Mouse (Mus musculus): ENCODE data around the gene Pde11a. TPM values are rescaled to one million over a fixed set of nuclear protein-coding genes. Genes with fewer than 3 reads are reported as not detected.
"Not testable (repeated sequence)": the region's sequence is repeated elsewhere in the genome, so short reads cannot be mapped to it uniquely, and the experiment has no call there.

Gene Pde11a
- polyA plus RNA-seq, 1 experiment from 2014 or later, result 0.13 TPM

DNA sequence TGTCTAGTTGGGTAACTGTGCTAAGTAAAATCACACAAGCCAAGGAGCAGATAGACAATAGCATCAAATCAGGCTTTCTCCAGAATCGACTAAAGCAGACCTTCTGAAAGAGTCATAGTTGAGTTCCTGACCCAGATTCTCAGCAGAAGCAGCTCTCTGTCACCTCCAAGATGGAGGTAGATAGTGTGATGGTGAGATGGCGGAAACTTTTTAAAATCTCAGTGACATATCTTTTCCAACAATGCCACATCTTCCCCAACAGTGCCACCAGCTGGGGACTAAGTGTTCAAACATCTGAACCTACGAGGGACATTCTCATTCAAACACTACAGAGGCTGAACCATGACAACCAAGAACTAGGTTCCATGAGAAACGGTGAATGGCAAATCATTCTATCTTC, 355.9 kb downstream of the Pde11a start:
- no peaks in the 10 kb centered on the region for H3K27me3 ChIP-seq (ENCODE audit: control insufficient read depth, insufficient read depth, low read depth, low read length)
- peaks cover 2% of the 10 kb centered on the region; the same call in 1 of the 2 replicates for H3K4me1 ChIP-seq (replicated peaks; ENCODE audit: control insufficient read depth, insufficient read depth, low read length)
- WGBS, result 91% methylated on average over 4 of the region's 4 CpGs
- ATAC-seq (ENCODE audit: low read depth), result no peak
- H3K4me3 ChIP-seq (ENCODE audit: low read length), result no peak overlapping the region
- no peak overlapping the region for H3K9ac ChIP-seq (ENCODE audit: low read length)
- H3K27ac ChIP-seq (ENCODE audit: low read length), result no peak overlapping the region
- no peak overlapping the region for H3K4me2 ChIP-seq (ENCODE audit: low read depth, low read length)
- H3K9me3 ChIP-seq (ENCODE audit: control insufficient read depth, low read length), result no peaks in the 10 kb centered on the region
- H3K36me3 ChIP-seq (ENCODE audit: control insufficient read depth, insufficient read depth, low read length), result no peaks in the 10 kb centered on the region

DNA sequence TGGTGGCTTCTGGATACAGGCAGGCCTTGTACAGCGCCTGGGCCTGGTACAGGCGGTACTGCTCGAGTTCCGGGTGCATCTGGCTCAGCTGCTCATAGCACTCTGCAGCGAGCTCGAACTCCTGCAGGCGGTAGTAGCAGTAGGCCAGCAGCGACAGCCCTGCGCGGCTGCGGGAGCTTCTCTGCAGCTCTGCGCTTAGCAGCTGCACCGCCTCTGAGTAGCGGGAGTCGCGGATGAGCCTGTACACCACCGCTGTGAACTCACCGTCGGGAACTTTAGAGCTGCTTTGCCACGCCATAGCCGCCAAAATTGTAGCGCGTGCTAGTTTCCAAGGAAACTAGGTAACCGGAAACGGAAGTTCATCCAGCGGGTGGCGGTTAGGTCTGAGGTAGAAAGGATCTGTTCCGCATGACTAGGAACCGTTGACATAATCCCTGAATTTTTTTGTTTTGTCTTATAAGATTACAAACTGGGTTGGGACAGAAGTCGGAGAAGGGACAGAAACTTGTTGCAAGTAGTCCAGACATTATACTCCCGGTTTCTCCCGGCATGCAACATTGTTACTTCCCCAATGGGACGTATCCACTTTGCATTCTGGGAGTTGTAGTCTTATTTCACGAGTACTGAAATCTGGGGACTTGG, 357.0 kb downstream of the Pde11a start, which contains the start of gene Ttc30a1:
Gene Ttc30a1 (minus strand): TSS at position 528 of the 642 bp plus-strand sequence.
- H3K9ac ChIP-seq (ENCODE audit: low read length), result peak within 1 kb of the TSS; percentile 68
- WGBS, result 2% methylated on average over 30 of the region's 34 CpGs
- peak within 1 kb of the TSS; percentile 47; the same call in 1 of the 2 replicates for H3K27ac ChIP-seq (ENCODE audit: low read length)
- H3K4me1 ChIP-seq (replicated peaks; ENCODE audit: control insufficient read depth, insufficient read depth, low read length); H3K27me3 ChIP-seq (ENCODE audit: control insufficient read depth, insufficient read depth, low read depth, low read length); H3K36me3 ChIP-seq (ENCODE audit: control insufficient read depth, insufficient read depth, low read length); H3K9me3 ChIP-seq (ENCODE audit: control insufficient read depth, low read length): not testable (repeated sequence)
- H3K4me3 ChIP-seq (ENCODE audit: low read length), result peak within 1 kb of the TSS; percentile 60
- peak within 1 kb of the TSS; percentile 69 for H3K4me2 ChIP-seq (ENCODE audit: low read depth, low read length)
- peak; percentile 67 for ATAC-seq (ENCODE audit: low read depth)

DNA sequence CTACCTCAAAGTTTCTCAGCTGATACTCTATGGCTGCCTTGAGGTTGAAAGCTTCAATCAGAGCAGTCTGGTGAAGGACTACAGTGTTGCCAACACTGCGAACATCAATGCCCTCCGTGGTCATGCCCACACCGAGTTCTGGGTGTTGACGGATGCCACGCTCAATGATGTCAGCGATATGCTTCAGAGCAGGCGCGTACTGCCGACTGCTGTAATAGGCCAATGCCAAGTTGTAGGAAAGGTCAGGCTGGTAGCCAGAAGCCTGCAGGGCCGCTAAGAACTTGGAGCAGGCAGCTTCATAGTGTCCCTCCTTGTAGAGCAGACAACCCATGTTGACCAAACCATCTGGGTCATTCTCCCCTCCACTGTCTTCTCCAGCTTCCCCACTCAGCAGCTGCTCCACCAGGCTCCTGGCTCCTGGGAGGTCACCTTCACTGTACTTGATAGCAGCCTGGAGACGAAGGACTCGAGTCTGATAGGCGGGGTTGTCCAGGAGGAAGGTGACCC, 357.6 kb downstream of the Pde11a start:
- not testable (repeated sequence) for H3K36me3 ChIP-seq (ENCODE audit: control insufficient read depth, insufficient read depth, low read length); H3K4me1 ChIP-seq (replicated peaks; ENCODE audit: control insufficient read depth, insufficient read depth, low read length); H3K27ac ChIP-seq (ENCODE audit: low read length); ATAC-seq (ENCODE audit: low read depth); H3K27me3 ChIP-seq (ENCODE audit: control insufficient read depth, insufficient read depth, low read depth, low read length); H3K9me3 ChIP-seq (ENCODE audit: control insufficient read depth, low read length)
- H3K4me2 ChIP-seq (ENCODE audit: low read depth, low read length), result peak overlapping the region; percentile 69
- H3K9ac ChIP-seq (ENCODE audit: low read length), result peak overlapping the region; percentile 68; the same call in 1 of the 2 replicates
- H3K4me3 ChIP-seq (ENCODE audit: low read length), result peak overlapping the region; percentile 60
- 92% methylated on average over 13 of the region's 13 CpGs for WGBS

DNA sequence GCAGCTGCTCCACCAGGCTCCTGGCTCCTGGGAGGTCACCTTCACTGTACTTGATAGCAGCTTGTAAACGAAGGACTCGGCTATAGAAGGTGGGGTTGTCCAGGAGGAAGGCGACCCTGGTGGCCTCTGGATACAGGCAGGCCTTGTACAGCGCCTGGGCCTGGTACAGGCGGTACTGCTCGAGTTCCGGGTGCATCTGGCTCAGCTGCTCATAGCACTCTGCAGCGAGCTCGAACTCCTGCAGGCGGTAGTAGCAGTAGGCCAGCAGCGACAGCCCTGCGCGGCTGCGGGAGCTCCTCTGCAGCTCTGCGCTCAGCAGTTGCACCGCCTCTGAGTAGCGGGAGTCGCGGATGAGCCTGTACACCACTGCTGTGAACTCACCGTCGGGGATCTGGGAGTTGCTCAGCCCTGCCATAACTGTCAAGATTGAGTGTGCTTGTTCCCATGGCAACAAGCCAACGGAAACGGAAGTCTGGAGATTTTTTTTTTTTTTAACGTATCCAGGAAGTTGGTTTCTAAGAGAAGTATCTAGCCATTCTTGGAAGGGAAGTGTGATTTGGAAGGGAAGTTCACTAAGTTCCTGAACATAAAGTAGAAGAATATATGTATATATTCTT, 360.7 kb downstream of the Pde11a start, which contains the start of gene Ttc30a2:
Gene Ttc30a2 (minus strand): TSS at position 419 of the 617 bp plus-strand sequence.
- H3K4me3 ChIP-seq (ENCODE audit: low read length); H3K27me3 ChIP-seq (ENCODE audit: control insufficient read depth, insufficient read depth, low read depth, low read length); H3K4me2 ChIP-seq (ENCODE audit: low read depth, low read length); H3K9me3 ChIP-seq (ENCODE audit: control insufficient read depth, low read length); H3K27ac ChIP-seq (ENCODE audit: low read length); ATAC-seq (ENCODE audit: low read depth); H3K4me1 ChIP-seq (replicated peaks; ENCODE audit: control insufficient read depth, insufficient read depth, low read length); H3K9ac ChIP-seq (ENCODE audit: low read length); H3K36me3 ChIP-seq (ENCODE audit: control insufficient read depth, insufficient read depth, low read length): not testable (repeated sequence)
- WGBS, result 33% methylated on average over 12 of the region's 24 CpGs

DNA sequence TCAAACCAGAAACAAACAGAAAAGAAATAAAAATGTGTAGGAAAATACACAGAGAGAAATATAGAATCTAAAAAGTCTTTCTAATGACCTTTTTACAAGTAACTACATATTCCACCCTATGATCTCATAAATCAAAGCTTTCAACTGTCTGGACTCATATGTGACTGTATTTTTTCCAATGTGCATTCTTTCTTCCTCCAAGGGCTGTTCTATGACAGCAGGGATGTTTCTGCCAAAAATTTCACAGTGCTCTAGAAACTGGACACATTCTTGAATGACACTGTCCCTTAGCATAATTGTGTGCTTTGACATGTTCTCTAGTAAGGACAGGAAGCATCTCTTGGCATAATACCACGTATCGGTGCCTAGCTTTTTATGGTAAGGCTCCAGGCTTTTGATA, 362.5 kb downstream of the Pde11a start:
- peak; percentile 92 for ATAC-seq (ENCODE audit: low read depth)

DNA sequence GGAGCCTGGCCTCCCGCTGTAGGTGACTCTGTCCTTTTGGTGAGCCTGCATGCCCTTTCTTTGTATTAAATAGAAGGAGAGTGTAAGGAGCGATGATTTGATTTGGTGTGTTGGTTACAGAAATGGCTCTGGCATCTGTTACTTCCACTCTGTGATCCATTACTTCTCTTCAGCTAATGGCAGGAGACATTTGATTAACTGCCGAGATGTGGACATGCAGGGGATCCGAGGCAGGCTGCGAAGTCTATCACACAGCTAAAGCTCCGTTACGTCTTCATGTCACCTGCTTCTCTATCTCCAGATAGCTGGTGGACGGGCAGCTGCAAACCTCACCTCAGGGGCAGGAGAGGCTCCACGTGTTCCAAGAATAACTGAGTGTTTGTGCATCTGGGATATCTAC, 364.4 kb downstream of the Pde11a start:
- H3K4me1 ChIP-seq (replicated peaks; ENCODE audit: control insufficient read depth, insufficient read depth, low read length), result no peaks in the 10 kb centered on the region
- H3K9ac ChIP-seq (ENCODE audit: low read length), result no peak overlapping the region
- no peak overlapping the region for H3K27ac ChIP-seq (ENCODE audit: low read length)
- ATAC-seq (ENCODE audit: low read depth), result no peak
- no peak overlapping the region for H3K4me3 ChIP-seq (ENCODE audit: low read length)
- H3K36me3 ChIP-seq (ENCODE audit: control insufficient read depth, insufficient read depth, low read length), result no peaks in the 10 kb centered on the region
- no peaks in the 10 kb centered on the region for H3K9me3 ChIP-seq (ENCODE audit: control insufficient read depth, low read length)
- H3K4me2 ChIP-seq (ENCODE audit: low read depth, low read length), result no peak overlapping the region
- 68% methylated on average over 9 of the region's 9 CpGs for WGBS
- H3K27me3 ChIP-seq (ENCODE audit: control insufficient read depth, insufficient read depth, low read depth, low read length), result no peaks in the 10 kb centered on the region

More for the DNA sequence above, 362.5 kb downstream of the Pde11a start:
- not testable (repeated sequence) for H3K4me1 ChIP-seq (replicated peaks; ENCODE audit: control insufficient read depth, insufficient read depth, low read length); H3K4me2 ChIP-seq (ENCODE audit: low read depth, low read length); H3K36me3 ChIP-seq (ENCODE audit: control insufficient read depth, insufficient read depth, low read length); H3K9ac ChIP-seq (ENCODE audit: low read length); H3K27me3 ChIP-seq (ENCODE audit: control insufficient read depth, insufficient read depth, low read depth, low read length); H3K4me3 ChIP-seq (ENCODE audit: low read length); H3K9me3 ChIP-seq (ENCODE audit: control insufficient read depth, low read length)
- WGBS, result 46% methylated on average over 2 of the region's 2 CpGs
- H3K27ac ChIP-seq (ENCODE audit: low read length), result peak overlapping the region; percentile 58; the same call in 1 of the 2 replicates

DNA sequence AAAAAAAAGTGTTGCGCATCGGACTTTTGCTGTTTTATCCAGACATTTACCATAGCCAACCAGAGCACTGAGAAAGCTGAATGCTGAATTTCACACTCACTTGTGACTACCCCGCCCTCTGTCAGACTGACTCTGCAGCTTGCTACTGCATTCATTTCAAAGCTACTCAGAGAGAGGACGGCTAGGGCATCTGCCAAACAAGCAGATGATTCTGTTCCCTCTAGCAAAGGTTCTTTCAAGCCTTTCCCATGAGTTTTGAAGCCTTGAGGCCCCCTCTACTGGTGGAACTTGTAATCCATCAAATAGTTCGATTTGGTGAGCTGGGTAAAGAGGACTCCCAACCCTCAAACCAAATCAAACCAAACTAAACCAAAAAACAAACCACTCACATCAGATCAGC, 373.6 kb downstream of the Pde11a start:
- no peaks in the 10 kb centered on the region for H3K27me3 ChIP-seq (ENCODE audit: control insufficient read depth, insufficient read depth, low read depth, low read length)
- peak overlapping the region; percentile 23 for H3K4me3 ChIP-seq (ENCODE audit: low read length)
- H3K4me2 ChIP-seq (ENCODE audit: low read depth, low read length), result peak overlapping the region; percentile 40
- H3K36me3 ChIP-seq (ENCODE audit: control insufficient read depth, insufficient read depth, low read length), result no peaks in the 10 kb centered on the region
- 20% methylated on average over 5 of the region's 5 CpGs for WGBS
- no peak overlapping the region for H3K27ac ChIP-seq (ENCODE audit: low read length)
- H3K9ac ChIP-seq (ENCODE audit: low read length), result peak overlapping the region; percentile 21; the same call in 1 of the 2 replicates
- peaks cover 18% of the 10 kb centered on the region for H3K4me1 ChIP-seq (replicated peaks; ENCODE audit: control insufficient read depth, insufficient read depth, low read length)
- no peaks in the 10 kb centered on the region for H3K9me3 ChIP-seq (ENCODE audit: control insufficient read depth, low read length)
- peak; percentile 79 for ATAC-seq (ENCODE audit: low read depth)

DNA sequence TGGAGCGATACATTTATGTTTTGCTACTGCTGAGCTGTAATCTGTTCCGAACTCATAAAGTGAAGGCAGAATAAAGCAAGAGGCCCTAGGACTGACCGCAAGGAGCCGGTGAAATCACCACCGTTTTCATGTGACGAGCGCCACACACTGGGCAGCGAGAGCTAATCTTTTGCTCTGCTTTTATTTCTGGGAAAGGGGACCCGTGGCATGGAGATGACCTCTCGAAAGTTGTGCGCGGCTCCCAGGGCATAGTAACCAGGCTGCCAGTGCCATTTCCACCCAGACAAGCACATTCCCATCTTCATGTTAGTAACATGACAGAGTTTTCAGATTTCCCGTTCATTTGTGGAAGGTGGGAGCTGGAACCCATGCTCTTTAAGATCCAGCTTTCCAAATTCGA, 374.1 kb downstream of the Pde11a start:
- Histone ChIP-seq H3K36me3 (ENCODE audit: control insufficient read depth, insufficient read depth, low read length) (no peaks in the 10 kb centered on the region), H3K4me3 (ENCODE audit: low read length) (peak overlapping the region; percentile 23), H3K27me3 (ENCODE audit: control insufficient read depth, insufficient read depth, low read depth, low read length) (no peaks in the 10 kb centered on the region), H3K27ac (ENCODE audit: low read length) (no peak overlapping the region), H3K9me3 (ENCODE audit: control insufficient read depth, low read length) (no peaks in the 10 kb centered on the region), H3K4me2 (ENCODE audit: low read depth, low read length) (peak overlapping the region; percentile 40), H3K4me1 (replicated peaks; ENCODE audit: control insufficient read depth, insufficient read depth, low read length) (peaks cover 21% of the 10 kb centered on the region), H3K9ac (ENCODE audit: low read length) (peak overlapping the region; percentile 21; the same call in 1 of the 2 replicates)
- peak; percentile 60 for ATAC-seq (ENCODE audit: low read depth)
- WGBS, result 10% methylated on average over 14 of the region's 14 CpGs

DNA sequence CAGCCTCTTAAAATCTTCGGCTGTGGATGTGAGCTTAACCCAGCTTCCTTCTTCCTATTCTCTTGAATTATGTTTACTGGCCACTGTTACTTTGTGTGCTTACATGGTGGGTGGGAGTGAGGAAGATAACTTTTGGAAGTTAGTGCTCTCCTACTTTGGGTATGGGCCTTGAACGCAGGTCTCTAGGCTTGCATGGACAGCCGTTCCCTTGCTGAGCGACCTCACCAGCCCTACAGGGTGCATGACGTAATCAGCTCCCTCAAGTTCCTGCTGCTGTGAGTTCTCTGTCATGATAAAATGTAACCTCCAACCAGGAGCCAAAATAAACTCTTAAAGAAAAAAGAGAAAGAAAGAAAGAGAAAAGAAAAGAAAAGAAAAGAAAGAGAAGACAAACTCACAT, 374.5 kb downstream of the Pde11a start:
- Histone ChIP-seq H3K4me3 (ENCODE audit: low read length) (no peak overlapping the region), H3K27me3 (ENCODE audit: control insufficient read depth, insufficient read depth, low read depth, low read length) (no peaks in the 10 kb centered on the region), H3K4me2 (ENCODE audit: low read depth, low read length) (peak overlapping the region; percentile 40), H3K4me1 (replicated peaks; ENCODE audit: control insufficient read depth, insufficient read depth, low read length) (peaks cover 25% of the 10 kb centered on the region), H3K9ac (ENCODE audit: low read length) (peak overlapping the region; percentile 22; the same call in 1 of the 2 replicates), H3K27ac (ENCODE audit: low read length) (no peak overlapping the region), H3K9me3 (ENCODE audit: control insufficient read depth, low read length) (no peaks in the 10 kb centered on the region), H3K36me3 (ENCODE audit: control insufficient read depth, insufficient read depth, low read length) (no peaks in the 10 kb centered on the region)
- 52% methylated on average over 5 of the region's 5 CpGs for WGBS
- no peak for ATAC-seq (ENCODE audit: low read depth)

All from lung, embryonic 16.5 days (tissue).